ENCODE assay signal across 10 mouse cellular contexts in genomic region chr2:136720235-136720634, GRCm38 (mm10). TPM values are rescaled to one million over a fixed set of nuclear protein-coding genes. Genes with fewer than 3 reads are reported as not detected.
DNase-seq lines count a peak whose midpoint lies in the region; ATAC-seq and TF ChIP-seq lines count a peak whose summit lies in the region.
"Had no signal": no experiment of that assay in that cellular context is flagged by ENCODE, and none has a peak within 500 bp of the region (broad histone marks: within the 10 kb centered on the region; RNA-seq: fewer than 3 reads in every experiment).

No protein-coding gene starts in this region.

- no peak overlapping the region for H3K4me2 ChIP-seq in heart, postnatal 0 days (ENCODE audit: low read depth, low read length)
- H3K4me2 ChIP-seq: heart, embryonic 15.5 days had no signal

- H3K27ac ChIP-seq in heart, postnatal 0 days (ENCODE audit: low read depth), result no peak overlapping the region
- no peak overlapping the region for H3K27ac ChIP-seq in left cerebral cortex, adult 2 months
- no peak overlapping the region for H3K27ac ChIP-seq in small intestine, adult 2 months (ENCODE audit: insufficient read depth, low read depth, low read length)
- H3K27ac ChIP-seq: heart, embryonic 15.5 days had no signal

- WGBS in heart, postnatal 0 days, result 17% methylated on average over 4 of the region's 4 CpGs
- WGBS in small intestine, adult 2 months, result 6% methylated on average over 4 of the region's 4 CpGs

- no peak for ATAC-seq in heart, postnatal 0 days (ENCODE audit: insufficient read depth, low read depth)
- no peak for ATAC-seq in inflammation-experienced regulatory T-cells, adult 6 months

- H3K9ac ChIP-seq in heart, postnatal 0 days (replicated peaks; ENCODE audit: low read depth, low read length), result no peak overlapping the region
- H3K9ac ChIP-seq: heart, embryonic 15.5 days had no signal

- no peak for TF ChIP-seq POLR2A in small intestine, adult 2 months (IDR thresholded peaks at IDR 0.05; ENCODE audit: low read depth, low read length)

- no peak for TF ChIP-seq EP300 in heart, postnatal 0 days (IDR thresholded peaks at IDR 0.05; ENCODE audit: low read depth)

- no peaks in the 10 kb centered on the region for H3K27me3 ChIP-seq in heart, postnatal 0 days (ENCODE audit: control insufficient read depth, insufficient read depth, low read length)
- no peaks in the 10 kb centered on the region for H3K27me3 ChIP-seq in small intestine, adult 2 months (ENCODE audit: control insufficient read depth, insufficient read depth, low read length)
- H3K27me3 ChIP-seq: heart, embryonic 15.5 days; megakaryocyte, embryonic 14.5 days had no signal

- intact Hi-C loops in heart, postnatal 25 days (cut with DNase I), result loop anchor here (5.0 kb wide), 1 partner anchor 233 kb away; no protein-coding TSS in a partner anchor
- intact Hi-C loops in left cerebral cortex, adult 2 months (cut with DNase I), result loop anchor here (5.0 kb wide), 1 partner anchor 573 kb away; no protein-coding TSS in a partner anchor

- H3K4me1 ChIP-seq in heart, postnatal 0 days (ENCODE audit: control insufficient read depth, insufficient read depth), result no peaks in the 10 kb centered on the region
- H3K4me1 ChIP-seq in small intestine, adult 2 months (ENCODE audit: control insufficient read depth, insufficient read depth, insufficient read length, low read length), result no peaks in the 10 kb centered on the region
- H3K4me1 ChIP-seq: heart, embryonic 15.5 days; megakaryocyte, embryonic 14.5 days had no signal

- H3K36me3 ChIP-seq in heart, postnatal 0 days (replicated peaks; ENCODE audit: control insufficient read depth, insufficient read depth, low read length), result no peaks in the 10 kb centered on the region
- no peaks in the 10 kb centered on the region for H3K36me3 ChIP-seq in small intestine, adult 2 months (ENCODE audit: control insufficient read depth, insufficient read depth, low read length)
- H3K36me3 ChIP-seq: heart, embryonic 15.5 days had no signal

- H3K9me3 ChIP-seq in heart, postnatal 0 days (replicated peaks; ENCODE audit: control insufficient read depth, low read length), result no peaks in the 10 kb centered on the region
- H3K9me3 ChIP-seq: heart, embryonic 15.5 days; megakaryocyte, embryonic 14.5 days had no signal

- no peak overlapping the region for H3K4me3 ChIP-seq in heart, postnatal 0 days (ENCODE audit: low read depth, low read length)
- H3K4me3 ChIP-seq in left cerebral cortex, adult 2 months, result no peak overlapping the region
- no peak overlapping the region for H3K4me3 ChIP-seq in small intestine, adult 2 months (ENCODE audit: low read depth, low read length)
- H3K4me3 ChIP-seq: heart, embryonic 15.5 days; megakaryocyte, embryonic 14.5 days had no signal

- TF ChIP-seq CTCF in heart, postnatal 0 days (IDR thresholded peaks at IDR 0.05; ENCODE audit: low read depth), result peak; percentile 57
- peak; percentile 70 for TF ChIP-seq CTCF in left cerebral cortex, adult 2 months (IDR thresholded peaks at IDR 0.05)
- peak; percentile 69; the same call in 1 of the 2 replicates for TF ChIP-seq CTCF in small intestine, adult 2 months (IDR thresholded peaks at IDR 0.05; ENCODE audit: extremely low read depth, insufficient read length, insufficient replicate concordance, low read depth, low read length)

- DNase-seq in heart, postnatal 0 days (ENCODE audit: low spot score), result peak; percentile 14
- no peak for DNase-seq in heart, postnatal 25 days (ENCODE audit: low spot score)
- DNase-seq in 3T3-L1 (ENCODE audit: low read depth, low spot score), result peak; percentile 78
- peak; percentile 68 to 71 for DNase-seq in adrenal gland, adult 18-20 months (ENCODE audit: low spot score in 2 of 2)
- peak; percentile 29 for DNase-seq in embryo, embryonic 10 days (ENCODE audit: low spot score)
- peak; percentile 52 to 68 for DNase-seq in left cerebral cortex, adult 2 months (ENCODE audit: extremely low spot score in 1 of 2, low spot score in 2 of 2)

RNA-seq across cellular contexts. Expression of gene Snap25, which starts 7.0 kb away (rescaled TPM):
- not detected in 2 replicates for total RNA-seq in heart, postnatal 0 days (2014; rRNA removed; ENCODE audit: low replicate concordance)
- polyA plus RNA-seq in heart, postnatal 0 days (2015; fragmentation: Nextera tagmentation; extraction: Ambion mirVana), result 0.23 and 0.33 TPM in 2 replicates
- total RNA-seq in heart, postnatal 25 days (2021), result not detected
- total RNA-seq in adrenal gland, adult 18-20 months (2021), result 10 to 100 TPM; 34.0 to 56.6 TPM
- total RNA-seq in left cerebral cortex, adult 2 months (2021), result 1,000 to 10,000 TPM; 3,053 to 3,248 TPM
- 1.0 and 1.2 TPM in 2 replicates for polyA plus RNA-seq in small intestine, adult 2 months (2012; rRNA removed)
- polyA plus RNA-seq in inflammation-experienced regulatory T-cells, adult 6 months (2017; shearing (Covaris generic)), result not detected

Comparison
In these comparisons a context has a peak if more than half of its experiments do, and no peak if none do; other contexts are left out.
1. RNA of gene Snap25, which starts 7.0 kb away (total RNA-seq): 3,053 to 3,248 TPM in left cerebral cortex, adult 2 months; 34.0 to 56.6 TPM in adrenal gland, adult 18-20 months, not detected in heart, postnatal 25 days and not detected in heart, postnatal 0 days; every median in the first group is over 10 times any median in the second.
2. Peak in every context shown above with its lines, with median percentiles within 50 percentile points of each other: CTCF ChIP-seq.